Mouse (Mus musculus) E14TG2a.4 (cell line): ENCODE measurements around the gene Ybey.
A peak's percentile ranks its signal among the peaks of the same experiment; 100 is the strongest.

Experiments used
- H3K27me3 ChIP-seq: 2 replicates; pipeline ENCODE4 v1.6.1; 2014; ENCODE audit warnings: low read length, control low read depth; ENCODE audit not compliant: insufficient read depth
- H3K36me3 ChIP-seq: 2 replicates; pipeline ENCODE4 v1.6.1; 2014; ENCODE audit warnings: low read length, control low read depth; ENCODE audit not compliant: insufficient read depth
- H3K4me1 ChIP-seq: replicated peaks from 2 replicates; pipeline ENCODE4 v1.6.1; 2014; ENCODE audit warnings: low read depth, low read length, control low read depth
- H3K4me3 ChIP-seq: replicated peaks from 2 replicates; pipeline ENCODE4 v1.5.1; 2014; ENCODE audit warnings: mild to moderate bottlenecking, low read length
- H3K9me3 ChIP-seq: 2 replicates; pipeline ENCODE4 v1.6.1; 2014; ENCODE audit warnings: low read length, control low read depth
- CTCF ChIP-seq: conservative IDR thresholded peaks from 2 replicates; pipeline ENCODE4 v1.5.1; 2014; ENCODE audit warnings: low read length
- NANOG ChIP-seq: IDR thresholded peaks from 2 replicates; pipeline ENCODE4 v1.6.1; 2014; ENCODE audit warnings: borderline replicate concordance, low read length, mixed read lengths
- POU5F1 ChIP-seq: IDR thresholded peaks from 2 replicates; pipeline ENCODE4 v1.6.1; 2014; ENCODE audit warnings: low read length, borderline replicate concordance

Ybey gene

GRCm38 (mm10) chr10:76488265-76488664 is 19.4 kb upstream of the Ybey start:
- H3K4me3 ChIP-seq: no peak overlapping the region
- H3K27me3 ChIP-seq: no peaks in the 10 kb centered on the region
- H3K36me3 ChIP-seq: peaks cover 96% of the 10 kb centered on the region
- TF ChIP-seq CTCF (no peak), POU5F1 (no peak), NANOG (no peak)
- H3K9me3 ChIP-seq: no peaks in the 10 kb centered on the region
- peaks cover 8% of the 10 kb centered on the region for H3K4me1 ChIP-seq

- TF ChIP-seq POU5F1 (no peak), NANOG (no peak), CTCF (no peak)
- H3K27me3 ChIP-seq: no peaks in the 10 kb centered on the region
- no peak overlapping the region for H3K4me3 ChIP-seq
- H3K9me3 ChIP-seq: no peaks in the 10 kb centered on the region
- H3K36me3 ChIP-seq: peaks cover 99% of the 10 kb centered on the region
- H3K4me1 ChIP-seq: peaks cover 16% of the 10 kb centered on the region
Measured at GRCm38 (mm10) chr10:76486302-76486701, 17.4 kb upstream of the Ybey start.

- H3K36me3 ChIP-seq: peaks cover 97% of the 10 kb centered on the region
- H3K9me3 ChIP-seq: no peaks in the 10 kb centered on the region
- peak overlapping the region; percentile 67 for H3K4me3 ChIP-seq
- peaks cover 18% of the 10 kb centered on the region for H3K4me1 ChIP-seq
- no peaks in the 10 kb centered on the region for H3K27me3 ChIP-seq
- TF ChIP-seq POU5F1: no peak
- TF ChIP-seq CTCF: no peak
- no peak for TF ChIP-seq NANOG
Measured at GRCm38 (mm10) chr10:76481480-76481879, 12.6 kb upstream of the Ybey start.

GRCm38 (mm10) chr10:76480851-76481250 is 11.9 kb upstream of the Ybey start:
- Histone ChIP-seq H3K4me1 (peaks cover 18% of the 10 kb centered on the region), H3K27me3 (no peaks in the 10 kb centered on the region), H3K4me3 (peak overlapping the region; percentile 67), H3K9me3 (no peaks in the 10 kb centered on the region), H3K36me3 (peaks cover 97% of the 10 kb centered on the region)
- TF ChIP-seq CTCF (no peak), POU5F1 (no peak), NANOG (no peak)

GRCm38 (mm10) chr10:76473759-76474158 is 4.8 kb upstream of the Ybey start:
- TF ChIP-seq CTCF (no peak), NANOG (no peak), POU5F1 (no peak)
- Histone ChIP-seq H3K4me1 (peaks cover 30% of the 10 kb centered on the region), H3K27me3 (no peaks in the 10 kb centered on the region), H3K4me3 (no peak overlapping the region), H3K9me3 (no peaks in the 10 kb centered on the region), H3K36me3 (peaks cover 84% of the 10 kb centered on the region)

- TF ChIP-seq POU5F1 (no peak), NANOG (no peak), CTCF (no peak)
- H3K4me1 ChIP-seq: peaks cover 31% of the 10 kb centered on the region
Measured at GRCm38 (mm10) chr10:76462721-76463120, 6.2 kb downstream of the Ybey start.

GRCm38 (mm10) chr10:76462312-76462711 is 6.6 kb downstream of the Ybey start:
- TF ChIP-seq NANOG (no peak), CTCF (no peak), POU5F1 (no peak)
- peak overlapping the region; percentile 17 for H3K4me3 ChIP-seq
- H3K9me3 ChIP-seq: peaks cover 26% of the 10 kb centered on the region
- H3K27me3 ChIP-seq: no peaks in the 10 kb centered on the region
- peaks cover 31% of the 10 kb centered on the region for H3K36me3 ChIP-seq
- H3K4me1 ChIP-seq: peaks cover 29% of the 10 kb centered on the region

More at GRCm38 (mm10) chr10:76462721-76463120, 6.2 kb downstream of the Ybey start:
- Histone ChIP-seq H3K36me3 (peaks cover 31% of the 10 kb centered on the region), H3K9me3 (peaks cover 26% of the 10 kb centered on the region), H3K27me3 (no peaks in the 10 kb centered on the region), H3K4me3 (peak overlapping the region; percentile 64)

GRCm38 (mm10) chr10:76461255-76461654 is 7.7 kb downstream of the Ybey start:
- Histone ChIP-seq H3K4me1 (peaks cover 29% of the 10 kb centered on the region), H3K36me3 (peaks cover 28% of the 10 kb centered on the region), H3K27me3 (no peaks in the 10 kb centered on the region), H3K9me3 (peaks cover 26% of the 10 kb centered on the region), H3K4me3 (no peak overlapping the region)
- TF ChIP-seq POU5F1 (no peak), NANOG (no peak), CTCF (no peak)

- H3K36me3 ChIP-seq: peaks cover 5% of the 10 kb centered on the region; the same call in 1 of the 2 replicates
- no peak overlapping the region for H3K4me3 ChIP-seq
- H3K27me3 ChIP-seq: no peaks in the 10 kb centered on the region
- TF ChIP-seq CTCF (peak; percentile 76), POU5F1 (no peak)
- peaks cover 11% of the 10 kb centered on the region for H3K4me1 ChIP-seq
- H3K9me3 ChIP-seq: peaks cover 21% of the 10 kb centered on the region
Measured at GRCm38 (mm10) chr10:76455289-76455688, 13.6 kb downstream of the Ybey start.
